Mouse (Mus musculus) left cerebral cortex, postnatal 14 days (tissue): Measurements from ENCODE around the gene Tspo2. TPM values are rescaled to one million over a fixed set of nuclear protein-coding genes. Genes with fewer than 3 reads are reported as not detected.

ENCODE experiments used
- DNase-seq, 2 experiments: peaks; one replicate each; pipeline ENCODE4 v3.0.0; 2021 to 2022; ENCODE audit warnings: low spot score in 2 of 2, mixed read lengths in 1 of 2
- intact Hi-C: fragments of 180-260 bp; cut with DNase I; formaldehyde crosslinking; loops from one replicate; pipeline ENCODE4 v1.15.1; 2025
- total RNA-seq, 2 experiments: library from RNA; stranded (reverse); gene quantifications; 2 replicates each; pipeline ENCODE4 v1.2.3; 2021

Tspo2 gene
- total RNA-seq, 2 experiments from 2014 or later: 0.36 to 0.46 TPM

DNA sequence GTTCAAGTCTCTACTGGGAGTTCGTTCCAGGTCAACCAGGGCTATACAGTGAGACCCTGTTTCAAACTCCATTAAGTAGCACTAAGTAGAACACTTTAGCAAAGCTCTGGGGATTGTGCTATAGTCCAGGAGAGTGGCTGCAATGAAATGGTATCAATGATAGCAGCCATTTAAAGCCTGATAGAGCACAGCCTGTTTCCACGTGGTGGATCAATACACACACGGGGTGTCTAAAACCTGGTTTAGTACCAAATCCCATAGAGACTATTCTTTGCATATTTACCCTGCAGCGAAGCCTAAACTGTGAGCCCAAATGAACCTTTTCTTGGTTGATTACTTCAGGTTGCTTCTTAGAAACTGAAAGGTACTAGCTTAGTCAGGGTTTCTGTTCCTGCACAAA lies 49.6 kb downstream of the Tspo2 start:
- intact Hi-C loops: no loop called here
- DNase-seq: no peak

Other genes starting within 250 kb of the Tspo2 start
- gene Trem1, start 218.8 kb downstream of the Tspo2 start, total RNA-seq: not detected
- gene Trem3, start 203.7 kb downstream of the Tspo2 start, total RNA-seq: under 1 TPM; 0.48 to 0.57 TPM
- gene Treml4, start 187.2 kb downstream of the Tspo2 start, total RNA-seq: not detected
- gene Treml2, start 152.0 kb downstream of the Tspo2 start, total RNA-seq: under 1 TPM; 0.46 to 0.47 TPM
- under 1 TPM; 0.08 to 0.11 TPM for gene B430306N03Rik, start 135.4 kb downstream of the Tspo2 start, total RNA-seq
- 10 to 100 TPM in 1 of 2 experiments, 1 to 10 TPM in 1; 8.5 to 10.3 TPM for gene Trem2, start 105.1 kb downstream of the Tspo2 start, total RNA-seq
- under 1 TPM in 1 of 2 experiments, not detected in 1; 0.44 TPM for gene Treml1, start 91.6 kb downstream of the Tspo2 start, total RNA-seq
- 10 to 100 TPM; 31.5 to 33.3 TPM for gene Nfya, start 41.6 kb downstream of the Tspo2 start, total RNA-seq
- 1 to 10 TPM; 9.4 to 9.7 TPM for gene Oard1, start 41.5 kb downstream of the Tspo2 start, total RNA-seq
- under 1 TPM in 1 of 2 experiments, not detected in 1; 0.32 TPM for gene Apobec2, start 18.6 kb downstream of the Tspo2 start, total RNA-seq
- gene Unc5cl, start 3.4 kb upstream of the Tspo2 start, total RNA-seq: under 1 TPM in 1 of 2 experiments, not detected in 1; 0.34 TPM